Mouse (Mus musculus): ENCODE measurements around the gene Pecam1. TPM values are rescaled to one million over a fixed set of nuclear protein-coding genes. Genes with fewer than 3 reads are reported as not detected.

Pecam1 gene
- total RNA-seq, 2 experiments from 2014 or later, result 110 to 113 TPM

DNA sequence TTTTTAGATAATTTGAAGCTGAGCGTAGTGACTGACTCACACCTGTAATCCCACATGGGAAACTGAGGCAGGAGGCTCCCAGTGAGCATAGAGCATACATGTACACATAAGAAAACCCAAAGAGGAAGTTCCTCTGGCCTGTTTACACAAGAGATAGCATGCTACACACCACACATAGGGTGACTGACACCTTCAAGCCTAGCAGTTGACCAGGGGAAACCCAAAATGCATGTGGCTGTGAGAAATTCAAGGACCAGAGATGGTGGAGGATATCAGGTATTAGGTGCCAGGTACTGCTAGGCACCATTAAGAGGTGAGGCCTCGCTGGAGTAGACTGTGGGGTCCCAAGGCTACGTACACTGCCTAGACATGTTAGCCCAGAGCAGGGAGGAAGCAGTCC lies 47.8 kb downstream of the Pecam1 start:
- no peak for DNase-seq (ENCODE audit: low spot score in 2 of 2)

DNA sequence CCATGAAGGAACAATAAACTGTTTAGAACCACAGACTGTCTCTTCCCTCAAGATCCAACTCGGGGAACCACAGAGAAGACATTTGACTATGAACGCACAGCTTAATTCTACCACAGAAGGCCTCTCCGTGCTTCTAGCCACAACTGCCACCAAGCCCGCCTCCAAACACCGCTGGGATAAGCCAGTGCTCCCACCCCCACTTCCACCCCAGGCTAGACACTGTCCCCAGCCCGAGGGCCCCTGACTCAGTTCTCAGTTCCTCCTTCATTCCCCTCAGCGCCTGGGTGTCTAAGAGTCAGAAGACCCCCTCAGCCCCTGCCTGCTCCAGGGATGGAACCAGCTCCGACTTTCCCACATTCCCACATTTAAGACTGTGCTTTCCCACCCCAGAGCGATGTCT lies 48.8 kb downstream of the Pecam1 start:
- no peak for DNase-seq (ENCODE audit: low spot score in 2 of 2)

DNA sequence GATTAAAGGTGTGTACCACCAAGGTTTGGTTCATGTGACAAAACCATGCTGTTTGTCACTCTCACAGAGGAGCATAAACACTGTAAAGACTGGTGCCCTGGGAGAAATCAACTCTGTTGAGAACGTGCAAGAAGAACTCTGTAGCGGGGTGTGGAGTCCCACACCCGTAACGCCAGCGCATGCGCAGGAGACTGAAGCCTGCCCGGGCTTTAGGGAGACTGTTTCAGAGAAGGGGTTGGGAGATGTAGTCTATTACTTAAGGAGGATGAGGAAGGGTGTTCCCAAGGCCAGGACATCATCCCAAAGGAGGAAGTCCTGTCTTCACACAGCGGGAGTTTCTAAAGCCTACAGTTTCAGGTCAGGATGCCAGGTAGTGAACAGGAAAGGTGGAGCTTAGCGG lies 51.3 kb downstream of the Pecam1 start:
- no peak for DNase-seq (ENCODE audit: low spot score in 2 of 2)

DNA sequence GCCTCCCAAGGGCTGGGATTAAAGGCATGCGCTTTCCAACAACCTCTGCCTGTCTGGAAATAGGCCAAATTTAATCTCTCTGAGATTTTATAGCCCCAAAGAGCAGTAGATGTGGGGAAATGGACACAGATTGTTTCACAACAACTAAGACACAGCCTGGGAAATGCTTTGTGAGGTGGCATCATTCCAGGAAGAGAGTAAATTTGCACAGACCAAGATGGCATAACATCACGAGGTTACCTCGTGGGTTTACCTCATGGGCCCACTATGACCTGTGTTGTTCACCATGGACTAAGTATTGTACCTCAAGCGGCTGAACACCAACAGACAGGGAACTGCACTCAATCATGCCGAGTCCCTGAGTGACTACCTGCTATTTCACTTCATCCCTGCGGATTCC lies 52.1 kb downstream of the Pecam1 start:
- DNase-seq (ENCODE audit: low spot score in 2 of 2), result no peak

DNA sequence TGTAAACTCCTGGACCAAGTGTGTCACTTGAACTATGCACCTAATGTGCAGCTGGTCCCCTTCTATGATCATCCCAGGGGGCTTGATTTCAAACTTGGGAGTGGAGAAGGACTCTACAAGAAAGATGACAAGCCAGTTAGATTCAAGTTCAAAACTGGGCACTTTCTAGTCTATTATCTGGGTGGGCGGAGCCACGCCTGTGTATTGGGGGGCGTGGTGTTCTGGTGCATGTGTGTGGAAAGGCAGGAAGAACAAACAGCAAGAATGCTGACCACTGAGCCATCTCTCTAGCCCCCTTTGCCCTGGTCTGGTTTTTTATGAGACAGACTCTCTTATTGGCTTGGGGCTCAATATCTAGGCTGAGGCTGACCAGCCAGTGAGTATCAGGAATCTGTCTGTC lies 54.5 kb downstream of the Pecam1 start:
- DNase-seq (ENCODE audit: low spot score in 2 of 2), result no peak

DNA sequence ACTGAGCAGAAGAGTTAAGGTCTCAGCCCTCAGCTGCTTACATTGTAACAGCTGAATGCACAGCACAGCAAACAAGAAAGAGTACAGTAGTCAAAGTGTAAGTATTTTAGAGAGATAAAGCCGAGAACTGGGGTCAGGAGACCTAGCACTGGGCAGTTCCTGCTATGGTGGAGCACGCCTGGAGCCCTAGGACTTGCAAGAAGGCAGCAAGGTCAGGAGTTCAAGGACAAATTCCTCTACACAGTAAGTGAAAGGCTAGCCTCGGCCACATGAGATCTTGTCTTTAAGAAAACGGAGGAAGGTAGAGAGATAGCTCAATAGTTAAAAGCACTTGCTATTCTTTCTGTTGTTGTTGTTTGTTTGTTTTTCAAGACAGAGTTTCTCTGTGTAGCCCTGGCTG lies 57.5 kb downstream of the Pecam1 start:
- no peak for DNase-seq (ENCODE audit: low spot score in 2 of 2)

- DNase-seq (ENCODE audit: low spot score in 2 of 2), result no peak
Measured at GRCm38 (mm10) chr11:106688375-106688774, 62.1 kb downstream of the Pecam1 start.

GRCm38 (mm10) chr11:106687293-106687692 lies 63.1 kb downstream of the Pecam1 start:
- DNase-seq (ENCODE audit: low spot score in 2 of 2), result no peak

DNA sequence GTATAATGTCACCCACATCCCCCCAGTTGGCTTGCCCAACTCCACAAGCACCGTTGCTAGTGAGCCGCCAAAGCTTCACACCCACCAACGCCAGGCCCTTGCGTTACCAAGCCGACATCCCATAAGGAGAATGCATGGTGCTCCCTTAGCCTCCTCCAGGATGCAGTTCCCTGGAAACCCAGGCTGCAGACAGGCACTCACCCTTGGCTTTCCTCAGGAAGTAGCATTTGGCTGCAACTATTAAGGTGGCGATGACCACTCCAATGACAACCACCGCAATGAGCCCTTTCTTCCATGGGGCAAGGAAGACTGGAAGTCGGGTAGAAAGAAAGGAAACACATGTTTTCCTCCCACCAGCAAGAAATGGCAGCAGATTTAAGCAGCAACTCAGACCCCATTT lies 66.4 kb downstream of the Pecam1 start:
- no peak for DNase-seq (ENCODE audit: low spot score in 2 of 2)

GRCm38 (mm10) chr11:106683345-106683744 lies 67.1 kb downstream of the Pecam1 start:
- no peak for DNase-seq (ENCODE audit: low spot score in 2 of 2)

GRCm38 (mm10) chr11:106681138-106681537 lies 69.3 kb downstream of the Pecam1 start:
- no peak for DNase-seq (ENCODE audit: low spot score in 2 of 2)

DNA sequence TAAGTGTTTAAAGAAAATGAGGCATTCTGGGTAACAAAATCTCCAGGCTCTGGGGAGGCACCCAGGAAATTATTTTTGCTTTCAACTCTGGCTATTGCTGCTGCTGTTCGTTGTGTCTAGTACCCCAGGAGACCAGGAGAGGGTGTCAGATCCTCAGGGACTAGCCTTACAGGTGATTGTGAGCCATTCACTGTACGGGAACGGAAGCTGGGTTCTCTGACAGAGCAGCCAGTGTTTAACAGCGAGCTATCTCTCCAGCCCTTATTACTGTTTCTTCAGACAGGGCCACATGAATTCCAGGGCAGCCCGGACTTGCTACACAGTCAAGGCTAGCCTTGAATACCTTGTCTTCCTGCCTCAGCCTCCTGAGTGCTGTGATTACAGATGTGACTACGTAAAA lies 70.6 kb downstream of the Pecam1 start:
- no peak for DNase-seq (ENCODE audit: low spot score in 2 of 2)

- peak; percentile 42 to 68 for DNase-seq (ENCODE audit: low spot score in 2 of 2)
Measured at GRCm38 (mm10) chr11:106677910-106678591, 72.4 kb downstream of the Pecam1 start.

DNA sequence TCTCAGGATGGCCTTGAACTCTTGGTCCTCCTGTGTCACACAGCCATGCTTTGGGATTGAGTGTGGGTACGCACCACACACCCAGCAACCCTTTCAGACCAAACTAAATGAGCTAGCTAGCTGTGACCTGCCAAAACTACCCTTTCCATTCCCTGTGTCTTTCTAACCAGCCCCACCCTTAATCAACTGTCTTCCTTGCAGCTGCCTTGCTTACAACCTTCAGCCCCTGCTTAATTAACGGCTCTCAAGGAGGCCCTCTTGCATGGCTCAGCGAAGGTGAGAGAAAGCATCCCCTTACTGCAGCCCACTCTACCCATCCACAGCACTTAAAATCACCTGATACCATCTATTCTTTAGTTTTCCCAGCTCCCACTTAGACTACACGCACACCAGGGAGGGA lies 73.1 kb downstream of the Pecam1 start:
- DNase-seq (ENCODE audit: low spot score in 2 of 2), result no peak

- DNase-seq (ENCODE audit: low spot score in 2 of 2), result no peak
Measured at GRCm38 (mm10) chr11:106675875-106676274, 74.6 kb downstream of the Pecam1 start.

- no peak for DNase-seq (ENCODE audit: low spot score in 2 of 2)
Measured at GRCm38 (mm10) chr11:106675201-106675726, 75.2 kb downstream of the Pecam1 start.

DNA sequence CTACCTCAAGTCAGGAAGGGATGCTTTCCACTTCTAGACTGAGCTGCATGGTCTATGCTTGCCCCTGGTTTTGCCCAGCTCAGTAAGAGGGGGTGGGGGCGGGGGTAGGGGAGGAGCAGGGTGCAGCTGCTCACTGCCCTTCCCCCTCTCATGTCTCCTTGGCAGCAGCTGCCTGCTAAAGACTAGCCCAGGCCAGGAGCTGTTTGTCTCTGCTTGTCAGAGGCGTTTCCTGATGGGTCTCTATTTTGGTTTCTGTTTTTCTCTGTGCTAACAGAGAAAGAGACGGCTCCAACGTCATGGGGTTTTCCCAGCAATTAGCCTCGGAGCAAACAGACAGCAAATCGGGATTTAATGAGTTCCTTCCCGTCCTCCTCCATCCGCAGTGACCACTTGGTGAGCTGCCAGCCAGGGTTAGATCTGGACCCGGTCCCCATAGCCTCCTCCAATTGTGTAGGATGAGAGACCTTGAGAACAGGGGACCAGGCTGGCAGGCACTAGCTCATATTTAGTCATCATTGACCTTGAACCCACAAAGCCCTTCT lies 75.7 kb downstream of the Pecam1 start:
- DNase-seq (ENCODE audit: low spot score in 2 of 2), result peak in 1 of 2 experiments; percentile 49

DNA sequence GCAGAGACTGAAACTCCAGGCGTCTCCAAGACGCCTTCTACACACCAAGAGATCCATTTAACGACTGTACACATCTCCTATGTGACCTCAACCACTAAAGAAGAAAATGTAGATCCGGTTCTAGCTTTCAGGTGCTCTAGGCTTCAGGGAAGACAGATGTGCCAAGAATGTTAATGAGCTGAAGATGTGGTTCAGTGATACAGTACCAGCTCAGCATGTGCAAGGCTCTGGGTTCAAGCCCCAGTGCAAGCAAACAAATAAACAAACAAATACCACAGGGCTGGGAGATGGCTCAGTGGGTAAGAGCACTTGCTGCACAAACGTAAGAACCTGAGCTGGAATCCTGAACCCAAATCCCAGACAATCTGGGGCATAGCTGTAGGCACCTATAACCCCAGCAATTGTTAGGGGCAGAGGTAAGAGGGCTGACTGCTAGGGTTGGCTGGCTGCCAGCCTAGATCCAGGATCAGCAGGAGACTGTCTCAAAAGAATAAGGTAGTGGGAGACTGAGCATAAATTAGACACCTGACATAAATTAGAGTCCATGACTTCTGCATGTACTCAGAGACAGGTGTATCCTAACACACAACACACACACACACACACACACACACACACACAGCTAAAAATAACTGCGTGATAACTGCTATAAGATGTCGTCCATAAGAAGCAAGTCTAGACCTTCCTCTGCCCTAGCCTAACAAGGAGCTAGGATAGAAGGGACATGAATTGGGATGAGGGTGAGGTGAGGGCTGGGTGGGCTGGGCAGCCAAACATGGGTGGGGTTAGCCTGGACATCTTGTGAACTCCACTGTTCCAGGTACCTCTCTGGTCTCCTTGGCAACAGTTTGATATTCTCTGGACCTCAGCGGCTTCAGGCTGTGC lies 76.5 kb downstream of the Pecam1 start:
- no peak for DNase-seq (ENCODE audit: low spot score in 2 of 2)

DNA sequence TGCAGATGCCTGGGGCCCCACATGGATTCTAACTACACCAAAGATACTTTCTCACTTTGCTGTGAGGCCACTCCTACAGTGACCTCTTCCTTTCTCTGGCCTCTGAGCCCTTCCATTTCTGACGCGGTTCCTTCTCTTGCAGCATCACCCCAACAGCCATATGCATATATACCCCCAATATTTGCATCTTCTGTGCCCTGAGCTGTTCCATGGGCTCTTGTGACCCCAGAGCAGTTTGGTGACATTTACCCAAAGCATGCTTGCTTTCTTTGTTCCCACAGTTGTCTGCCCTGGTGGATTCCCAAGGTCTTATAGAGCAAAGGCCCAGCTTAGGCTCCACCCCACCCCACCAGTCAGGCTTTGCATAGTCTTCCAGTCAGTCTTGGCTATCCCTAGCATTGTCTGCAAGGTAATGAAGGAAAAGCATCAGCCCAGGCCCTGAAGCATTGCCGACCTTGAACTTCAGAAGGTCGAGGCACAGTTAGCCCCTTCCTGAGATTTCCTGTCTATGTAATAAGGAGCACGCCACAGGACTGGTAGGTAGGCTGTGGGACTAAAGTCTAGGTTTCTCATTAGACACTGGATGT lies 77.4 kb downstream of the Pecam1 start:
- no peak for DNase-seq (ENCODE audit: low spot score in 2 of 2)

DNA sequence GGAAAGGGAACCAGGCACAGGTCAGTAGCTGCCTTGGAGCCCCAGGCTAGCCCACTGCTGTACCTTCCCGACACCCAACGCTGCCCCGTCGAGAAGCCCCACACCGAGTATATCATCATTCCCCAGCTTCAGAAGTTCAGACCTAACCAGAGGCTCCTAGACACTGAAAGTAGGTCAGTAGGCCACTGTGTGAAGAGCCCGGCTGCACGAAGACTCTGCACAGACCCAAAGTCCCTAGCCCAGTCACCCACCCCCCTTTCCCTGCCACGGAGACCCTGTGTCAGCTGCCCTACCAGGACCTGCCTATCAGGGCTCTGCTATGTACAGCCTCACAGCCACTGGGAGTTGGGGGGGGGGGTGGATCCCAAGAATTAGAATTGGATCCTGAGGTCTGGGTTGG lies 78.6 kb downstream of the Pecam1 start:
- no peak for DNase-seq (ENCODE audit: low spot score in 2 of 2)

DNA sequence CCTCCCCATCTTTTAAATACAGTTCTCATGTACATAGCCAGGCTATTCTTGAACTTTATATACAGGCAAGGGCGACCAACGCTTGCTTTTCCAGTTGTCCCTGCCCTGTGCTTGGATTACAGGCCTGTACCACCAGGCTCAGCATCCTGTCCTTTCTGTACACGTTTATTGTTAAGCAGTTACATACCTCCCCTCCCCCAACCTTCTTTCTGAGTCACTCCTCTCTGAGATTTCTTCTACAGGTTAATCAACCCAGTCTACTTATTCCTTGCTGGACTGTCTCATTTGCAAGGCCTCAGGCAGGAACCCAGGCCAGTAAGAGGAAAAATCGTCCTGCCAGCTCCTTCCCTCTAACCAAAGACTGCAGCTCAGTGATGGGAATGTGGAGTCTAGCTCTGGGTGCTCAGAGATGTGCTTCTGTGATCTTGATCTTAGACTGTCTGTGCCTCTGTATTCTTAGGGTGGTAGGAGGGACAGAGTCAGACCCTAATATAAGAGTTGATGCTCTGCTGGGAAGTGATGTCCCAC lies 79.4 kb downstream of the Pecam1 start:
- DNase-seq (ENCODE audit: low spot score in 2 of 2), result no peak
